Mouse (Mus musculus) MEL (cell line): ENCODE results near the gene Fam228a.

ENCODE experiments used
- POLR2A ChIP-seq, 2 experiments: IDR thresholded peaks; 2 replicates each; pipeline ENCODE4 v1.6.1; 2011 to 2012; ENCODE audit warnings: low read length in 2 of 2, mild to moderate bottlenecking in 2 of 2, control low read depth in 1 of 2, improper control_type of control experiment in 1 of 2, low read depth in 1 of 2, moderate library complexity in 1 of 2; ENCODE audit not compliant: control insufficient read depth in 1 of 2, insufficient read depth in 1 of 2, poor library complexity in 1 of 2
- TCF12 ChIP-seq: IDR thresholded peaks from 2 replicates; pipeline ENCODE4 v1.6.1; 2014; ENCODE audit warnings: low read depth, mild to moderate bottlenecking, inconsistent platforms, low read length, improper control_type of control experiment, moderate library complexity

DNA sequence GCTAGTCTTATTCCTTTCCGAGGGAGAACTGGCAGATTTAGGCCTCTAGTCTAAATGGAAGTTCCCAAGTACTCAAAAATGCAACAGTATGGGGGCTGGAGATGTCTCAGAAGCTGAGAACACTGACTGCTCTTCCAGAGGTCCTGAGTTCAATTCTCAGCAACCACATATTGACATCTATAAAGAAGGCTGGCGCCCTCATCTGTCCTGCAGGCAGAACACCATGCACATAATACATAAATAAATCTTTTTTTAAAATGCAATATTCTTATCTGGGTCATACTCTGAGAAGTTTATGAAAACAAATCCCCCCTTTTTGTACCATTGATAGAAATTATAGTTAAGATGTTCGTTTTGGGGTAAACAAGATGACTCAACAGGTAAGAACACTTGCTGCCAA lies 4.0 kb upstream of the Fam228a start:
- TF ChIP-seq TCF12 (no peak), POLR2A (IDR thresholded peaks at IDR 0.05; ENCODE audit: control insufficient read depth in 1 of 2, insufficient read depth in 1 of 2, low read depth in 1 of 2, low read length in 2 of 2, poor library complexity in 1 of 2) (no peak)
